Mouse (Mus musculus) CH12.LX (cell line): ENCODE data around the gene Fam198a. TPM values are rescaled to one million over a fixed set of nuclear protein-coding genes. Genes with fewer than 3 reads are reported as not detected.

Experiments
- DNase-seq: peaks from one replicate; pipeline ENCODE4 v3.0.0-alpha.2; 2013; ENCODE audit errors: extremely low read depth
- H3K27ac ChIP-seq: 2 replicates; pipeline ENCODE4 v1.5.1; 2012; ENCODE audit warnings: low read depth, mild to moderate bottlenecking, control low read depth, moderate library complexity; ENCODE audit not compliant: insufficient read depth
- H3K27me3 ChIP-seq: replicated peaks from 2 replicates; pipeline ENCODE3; 2012; ENCODE audit warnings: inconsistent platforms
- H3K36me3 ChIP-seq, 2 experiments: replicated peaks in 1 of 2; 2 replicates each; pipeline versions ENCODE3 to v1.6.1; 2012; ENCODE audit warnings: inconsistent platforms in 1 of 2, low read length in 1 of 2, mild to moderate bottlenecking in 1 of 2, mixed read lengths in 1 of 2, moderate library complexity in 1 of 2; ENCODE audit not compliant: control insufficient read depth in 1 of 2, insufficient read depth in 1 of 2
- H3K4me1 ChIP-seq, 2 experiments: 2 replicates each; pipeline ENCODE4 v1.6.1; 2012; ENCODE audit warnings: inconsistent platforms in 1 of 2, moderate library complexity in 1 of 2; ENCODE audit not compliant: insufficient read depth in 2 of 2, control insufficient read depth in 1 of 2
- H3K4me2 ChIP-seq: 2 replicates; pipeline ENCODE4 v1.6.1; 2012; ENCODE audit warnings: low read depth, mild to moderate bottlenecking, control low read depth; ENCODE audit not compliant: poor library complexity, insufficient read depth, severe bottlenecking
- H3K4me3 ChIP-seq, 3 experiments: fragments of 150-350 bp in 1 of 3; sonication (generic) in 1 of 3; replicated peaks in 1 of 3; 2 replicates each; pipeline versions ENCODE3 to v1.5.1; 2011 to 2012; ENCODE audit warnings: low read depth in 2 of 3, low read length in 2 of 3, mild to moderate bottlenecking in 2 of 3, moderate library complexity in 2 of 3, control low read depth in 1 of 3, improper control_type of control experiment in 1 of 3, inconsistent platforms in 1 of 3, mixed read lengths in 1 of 3; ENCODE audit not compliant: poor library complexity in 1 of 3
- H3K79me2 ChIP-seq: replicated peaks from 2 replicates; pipeline ENCODE4 v1.6.1; 2012; ENCODE audit warnings: mild to moderate bottlenecking, moderate library complexity; ENCODE audit not compliant: control insufficient read depth, poor library complexity, insufficient read depth, severe bottlenecking; ENCODE audit errors: extremely low read depth
- H3K9ac ChIP-seq: 2 replicates; pipeline ENCODE4 v1.6.1; 2012; ENCODE audit warnings: low read depth, mild to moderate bottlenecking, control low read depth, moderate library complexity; ENCODE audit not compliant: insufficient read depth
- H3K9me3 ChIP-seq: replicated peaks from 2 replicates; pipeline ENCODE3; 2012; ENCODE audit warnings: low read length, inconsistent platforms, mixed read lengths
- BHLHE40 ChIP-seq: IDR thresholded peaks from 2 replicates; pipeline ENCODE4 v1.6.1; 2011; ENCODE audit warnings: mild to moderate bottlenecking, low read depth, low read length, improper control_type of control experiment
- CHD1 ChIP-seq: IDR thresholded peaks from 2 replicates; pipeline ENCODE4 v1.6.1; 2012; ENCODE audit warnings: low read depth, low read length, improper control_type of control experiment, inconsistent platforms
- CHD2 ChIP-seq: IDR thresholded peaks from 2 replicates; pipeline ENCODE4 v1.6.1; 2011; ENCODE audit warnings: low read length, improper control_type of control experiment
- CTCF ChIP-seq, 2 experiments: IDR thresholded peaks in 1 of 2; conservative IDR thresholded peaks in 1 of 2; 2 replicates each; pipeline ENCODE4 v1.5.1; 2011 to 2012; ENCODE audit warnings: low read depth in 2 of 2, low read length in 2 of 2, improper control_type of control experiment in 1 of 2, inconsistent platforms in 1 of 2, mild to moderate bottlenecking in 1 of 2, moderate library complexity in 1 of 2
- E2F4 ChIP-seq: IDR thresholded peaks from 2 replicates; pipeline ENCODE4 v1.6.1; 2011; ENCODE audit warnings: low read depth, low read length, improper control_type of control experiment; ENCODE audit not compliant: insufficient replicate concordance
- ELF1 ChIP-seq: IDR thresholded peaks from 2 replicates; pipeline ENCODE4 v1.6.1; 2014; ENCODE audit warnings: low read depth, mild to moderate bottlenecking, inconsistent platforms, low read length, improper control_type of control experiment
- EP300 ChIP-seq: IDR thresholded peaks from 2 replicates; pipeline ENCODE4 v1.6.1; 2011; ENCODE audit warnings: low read length, improper control_type of control experiment
- GABPA ChIP-seq: IDR thresholded peaks from 2 replicates; pipeline ENCODE4 v1.6.1; 2012; ENCODE audit warnings: low read depth, low read length, improper control_type of control experiment, inconsistent platforms; ENCODE audit not compliant: insufficient replicate concordance
- HCFC1 ChIP-seq: IDR thresholded peaks from 2 replicates; pipeline ENCODE4 v1.6.1; 2012; ENCODE audit warnings: low read depth, mild to moderate bottlenecking, inconsistent platforms, low read length, improper control_type of control experiment
- IRF4 ChIP-seq: IDR thresholded peaks from 2 replicates; pipeline ENCODE4 v1.6.1; 2014; ENCODE audit warnings: low read depth, mild to moderate bottlenecking, inconsistent platforms, low read length, improper control_type of control experiment
- JUN ChIP-seq: IDR thresholded peaks from 2 replicates; pipeline ENCODE4 v1.6.1; 2011; ENCODE audit warnings: low read depth, mild to moderate bottlenecking, low read length, improper control_type of control experiment, moderate library complexity; ENCODE audit not compliant: insufficient read depth
- MAFK ChIP-seq: IDR thresholded peaks from 2 replicates; pipeline ENCODE4 v1.6.1; 2011; ENCODE audit warnings: low read length, improper control_type of control experiment; ENCODE audit not compliant: insufficient replicate concordance
- MAX ChIP-seq: IDR thresholded peaks from 2 replicates; pipeline ENCODE4 v1.6.1; 2011; ENCODE audit warnings: low read length, improper control_type of control experiment
- MAZ ChIP-seq: IDR thresholded peaks from 2 replicates; pipeline ENCODE4 v1.6.1; 2012; ENCODE audit warnings: low read depth, mild to moderate bottlenecking, inconsistent platforms, low read length, improper control_type of control experiment, moderate library complexity
- MEF2A ChIP-seq: IDR thresholded peaks from 2 replicates; pipeline ENCODE4 v1.6.1; 2014; ENCODE audit warnings: low read depth, mild to moderate bottlenecking, inconsistent platforms, low read length, improper control_type of control experiment, borderline replicate concordance
- MXI1 ChIP-seq: IDR thresholded peaks from 2 replicates; pipeline ENCODE4 v1.6.1; 2011; ENCODE audit warnings: mild to moderate bottlenecking, low read depth, low read length, improper control_type of control experiment
- MYC ChIP-seq: IDR thresholded peaks from 2 replicates; pipeline ENCODE4 v1.6.1; 2011; ENCODE audit warnings: low read depth, mild to moderate bottlenecking, improper control_type of control experiment, low read length
- PAX5 ChIP-seq: IDR thresholded peaks from 2 replicates; pipeline ENCODE4 v1.6.1; 2012; ENCODE audit warnings: low read length, inconsistent platforms, mixed read lengths
- POLR2AphosphoS2 ChIP-seq: IDR thresholded peaks from 2 replicates; pipeline ENCODE4 v1.6.1; 2011; ENCODE audit warnings: low read depth, low read length, improper control_type of control experiment
- SIN3A ChIP-seq: IDR thresholded peaks from 2 replicates; pipeline ENCODE4 v1.6.1; 2012; ENCODE audit warnings: low read length, improper control_type of control experiment, inconsistent platforms
- SMC3 ChIP-seq: IDR thresholded peaks from 2 replicates; pipeline ENCODE4 v1.6.1; 2011; ENCODE audit warnings: low read depth, low read length, improper control_type of control experiment
- TBP ChIP-seq: conservative IDR thresholded peaks from 2 replicates; pipeline ENCODE4 v1.6.1; 2011; ENCODE audit warnings: low read depth, low read length, improper control_type of control experiment
- TCF12 ChIP-seq: IDR thresholded peaks from 2 replicates; pipeline ENCODE4 v1.6.1; 2014; ENCODE audit warnings: low read depth, mild to moderate bottlenecking, inconsistent platforms, low read length, improper control_type of control experiment
- USF1 ChIP-seq: IDR thresholded peaks from 2 replicates; pipeline ENCODE4 v1.6.1; 2014; ENCODE audit warnings: low read depth, mild to moderate bottlenecking, inconsistent platforms, low read length, improper control_type of control experiment
- USF2 ChIP-seq: conservative IDR thresholded peaks from 2 replicates; pipeline ENCODE4 v1.6.1; 2011; ENCODE audit warnings: low read depth, low read length, improper control_type of control experiment
- ZC3H11A ChIP-seq: IDR thresholded peaks from 2 replicates; pipeline ENCODE4 v1.6.1; 2012; ENCODE audit warnings: low read depth, mild to moderate bottlenecking, inconsistent platforms, low read length, improper control_type of control experiment
- dilution Hi-C: fragments of 300-500 bp; cut with MboI; formaldehyde crosslinking; loops from 2 replicates; pipeline ENCODE4 v1.14.3; 2020; ENCODE audit warnings: low sequenced_read_pairs; ENCODE audit not compliant: extremely low pct_unique_long_range_greater_than_20kb, extremely low pct_ligation_motif_present
- in situ Hi-C: fragments of 300-500 bp; cut with MboI; formaldehyde crosslinking; loops from 3 replicates; pipeline ENCODE4 v1.14.3; 2019; ENCODE audit warnings: low sequenced_read_pairs, low pct_ligation_motif_present, low pct_unique_long_range_greater_than_20kb, mixed read lengths
- polyA plus RNA-seq: library from polyadenylated mRNA; unstranded; fragments of >175 nt; gene quantifications from 2 replicates; pipeline ENCODE4 v1.2.1, GENCODE M21; 2012; ENCODE audit warnings: low read depth; ENCODE audit not compliant: insufficient read length
- total RNA-seq, 2 experiments: library from RNA; depleted of rRNA; stranded (reverse); fragments of 300-350 nt in 1 of 2; fragments of >200 nt in 1 of 2; gene quantifications; 2 replicates each; pipeline ENCODE4 v1.2.3; 2012 to 2014

The Fam198a gene
- total and polyA plus RNA-seq, 3 experiments: 0.40 to 0.93 (median 0.59) TPM

DNA sequence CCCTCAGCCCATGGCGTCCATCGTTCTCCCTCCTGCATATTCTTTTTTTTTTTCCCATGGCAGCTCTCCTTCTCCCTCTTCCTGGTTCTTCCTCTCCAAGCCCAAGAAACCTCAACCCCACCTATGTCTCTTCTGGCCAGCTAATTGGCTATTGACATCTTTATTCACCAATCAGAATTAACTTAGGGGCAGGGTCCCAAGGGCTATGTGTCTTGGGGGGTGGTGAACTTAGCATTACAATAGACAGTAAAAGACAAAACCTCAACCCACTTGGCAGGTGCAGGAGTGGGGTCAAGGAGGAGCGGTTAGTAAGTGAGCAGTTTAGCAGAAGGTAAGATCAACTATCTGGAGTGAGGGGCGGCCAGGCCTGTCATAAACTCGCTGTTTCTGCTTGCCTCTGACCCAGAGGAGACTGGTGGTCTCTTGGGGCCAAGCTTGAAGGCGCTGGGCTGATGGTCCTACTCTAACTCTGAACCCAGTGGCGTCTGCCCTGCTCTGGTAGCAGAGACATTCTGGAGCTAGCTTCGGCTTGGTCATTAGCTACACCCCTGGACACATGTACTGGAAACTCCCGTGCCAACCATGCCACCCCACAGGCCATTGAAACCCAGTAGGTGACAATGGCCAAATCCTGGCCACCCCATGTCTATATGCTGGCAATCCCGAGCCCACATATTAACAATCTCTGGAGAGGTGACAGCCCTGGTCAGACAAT, 43.3 kb upstream of the Fam198a start:
- Histone ChIP-seq H3K9me3 (no peaks in the 10 kb centered on the region), H3K79me2 (no peaks in the 10 kb centered on the region)

DNA sequence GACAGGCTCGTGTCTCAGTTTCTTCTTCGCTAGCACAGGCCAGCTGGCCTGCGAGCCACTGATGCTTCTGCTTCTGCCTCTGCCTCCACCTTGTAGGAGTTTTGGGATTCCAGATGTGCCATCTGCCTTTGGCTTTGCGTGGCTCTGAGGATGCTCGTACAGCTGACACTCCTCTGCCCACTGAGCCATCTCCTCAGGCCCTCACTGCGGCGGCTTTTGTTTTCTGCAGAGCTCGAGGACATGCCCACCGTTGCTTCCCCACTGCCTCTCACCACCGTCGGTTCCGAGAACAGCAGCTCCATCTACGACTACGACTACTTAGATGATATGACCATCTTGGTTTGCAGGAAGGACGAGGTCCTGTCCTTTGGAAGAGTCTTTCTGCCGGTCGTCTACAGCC, 42.5 kb upstream of the Fam198a start:
- dilution Hi-C loops: no loop called here
- Histone ChIP-seq H3K9me3 (no peaks in the 10 kb centered on the region), H3K4me1 (peaks cover 43 to 70% of the 10 kb centered on the region in 2 experiments)

More for the DNA sequence above, 43.3 kb upstream of the Fam198a start:
- no peak for DNase-seq
- dilution Hi-C loops (no loop called here), in situ Hi-C loops (no loop called here)
- H3K36me3 ChIP-seq: peaks cover 0 to 50% of the 10 kb centered on the region in 2 experiments
- H3K4me1 ChIP-seq: peaks cover 48 to 78% of the 10 kb centered on the region in 2 experiments
- no peak for TF ChIP-seq JUN
- TF ChIP-seq MAZ: no peak
- TF ChIP-seq SMC3: no peak
- no peak for TF ChIP-seq GABPA
- no peak for TF ChIP-seq MXI1
- TF ChIP-seq IRF4: no peak
- TF ChIP-seq TCF12: no peak
- no peak for TF ChIP-seq CHD1
- TF ChIP-seq MYC: no peak
- TF ChIP-seq EP300: no peak
- no peak for TF ChIP-seq BHLHE40
- no peak for TF ChIP-seq PAX5
- no peak for TF ChIP-seq USF2
- TF ChIP-seq POLR2AphosphoS2: no peak
- TF ChIP-seq TBP: no peak
- no peak for TF ChIP-seq CTCF (conservative IDR thresholded peaks at IDR 0.05 in 1 of 2, IDR thresholded peaks at IDR 0.05 in 1 of 2; ENCODE audit: low read depth in 2 of 2, low read length in 2 of 2)
- TF ChIP-seq E2F4: no peak
- H3K4me2 ChIP-seq: no peak overlapping the region
- no peak overlapping the region for H3K9ac ChIP-seq
- no peak overlapping the region for H3K4me3 ChIP-seq
- no peaks in the 10 kb centered on the region for H3K27me3 ChIP-seq
- no peak overlapping the region for H3K27ac ChIP-seq

More for the DNA sequence above, 42.5 kb upstream of the Fam198a start:
- H3K27me3 ChIP-seq: no peaks in the 10 kb centered on the region
- H3K4me2 ChIP-seq: no peak overlapping the region
- in situ Hi-C loops: no loop called here
- TF ChIP-seq MAFK (no peak), MYC (no peak), MEF2A (no peak), USF1 (no peak), MAX (no peak), ZC3H11A (no peak), GABPA (no peak), HCFC1 (no peak), MXI1 (no peak), PAX5 (no peak), CHD1 (no peak), MAZ (no peak), ELF1 (no peak), CHD2 (no peak), JUN (no peak), SMC3 (no peak), SIN3A (no peak)
- H3K9ac ChIP-seq: no peak overlapping the region
- H3K27ac ChIP-seq: no peak overlapping the region
- peaks cover 0 to 54% of the 10 kb centered on the region in 2 experiments for H3K36me3 ChIP-seq
- no peaks in the 10 kb centered on the region for H3K79me2 ChIP-seq
- no peak overlapping the region for H3K4me3 ChIP-seq
- DNase-seq: no peak
